Mouse (Mus musculus) layer of hippocampus, adult 9-11 months (tissue): Measurements from ENCODE around the gene Sec61g.
"Not testable (repeated sequence)": the region's sequence is repeated elsewhere in the genome, so short reads cannot be mapped to it uniquely, and the experiment has no call there.

Source experiments
- DNase-seq: peaks from one replicate; pipeline ENCODE4 v3.0.0; 2022

Sec61g gene

DNA sequence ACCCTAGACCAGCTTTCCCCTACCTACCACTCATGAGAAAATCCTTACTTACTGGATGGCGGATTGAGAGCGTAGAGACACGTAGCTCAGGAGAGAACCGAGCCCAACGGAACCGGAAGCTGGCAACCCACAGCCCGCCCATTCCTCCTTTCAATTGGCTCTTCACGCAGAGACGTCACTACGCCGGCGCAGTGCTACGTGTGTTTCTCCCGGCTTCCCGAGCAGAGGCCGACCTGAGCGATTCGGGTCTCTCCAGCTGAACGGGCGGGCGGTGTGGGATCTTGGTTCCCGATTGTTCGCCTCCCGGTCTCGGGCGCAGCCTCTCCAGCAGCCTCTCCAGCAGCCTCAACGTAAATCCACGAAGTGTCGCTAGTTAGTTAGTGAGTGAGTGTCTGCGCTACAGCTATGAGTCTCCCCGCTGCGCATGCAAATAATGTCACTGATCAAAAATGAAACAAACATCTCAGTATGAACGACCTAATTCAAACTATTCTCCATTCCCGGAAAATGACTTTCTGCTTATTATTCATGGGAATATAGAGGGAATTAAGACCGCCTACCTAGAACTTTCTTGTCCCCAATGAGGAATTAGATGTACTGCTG, at the start of gene Sec61g:
Gene Sec61g, minus strand, starts transcription at position 433 of the 603 bp plus-strand sequence.
- peak; percentile 94 for DNase-seq

DNA sequence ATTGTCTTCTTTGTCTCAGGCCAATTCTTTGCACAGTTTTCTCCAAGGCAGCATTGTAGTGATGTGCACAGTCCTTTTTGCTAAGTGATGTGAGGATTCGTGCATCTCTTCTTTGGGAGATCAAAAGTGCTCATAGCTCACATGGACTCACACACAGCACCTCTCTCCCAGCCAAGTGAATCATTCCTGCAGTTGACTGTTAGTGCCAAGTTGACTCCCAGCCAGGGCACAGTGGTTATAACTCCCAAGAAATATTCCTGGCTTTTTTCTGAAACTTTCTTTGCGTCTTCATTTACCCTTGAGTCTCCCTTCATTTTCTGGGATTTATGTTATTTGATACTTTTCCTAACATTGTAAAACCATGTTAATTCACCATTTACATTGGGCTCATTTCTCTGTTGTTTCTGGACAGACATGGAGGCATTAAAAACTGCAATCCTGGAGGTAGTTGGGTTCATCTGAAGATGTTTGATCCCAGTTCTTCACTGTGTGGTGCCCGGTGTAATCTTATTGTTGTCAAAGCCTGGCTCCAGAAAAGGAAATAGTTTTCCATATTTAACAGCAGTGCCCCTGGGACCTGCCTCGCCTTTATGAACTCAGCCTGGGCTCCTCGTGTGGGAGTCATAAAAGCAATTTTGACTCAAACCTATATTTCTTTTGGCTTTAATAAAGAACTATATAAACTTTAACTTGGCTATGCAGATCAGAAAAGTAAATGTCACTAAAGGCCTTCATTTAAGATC, 38.3 kb upstream of the Sec61g start:
- DNase-seq = no peak

DNA sequence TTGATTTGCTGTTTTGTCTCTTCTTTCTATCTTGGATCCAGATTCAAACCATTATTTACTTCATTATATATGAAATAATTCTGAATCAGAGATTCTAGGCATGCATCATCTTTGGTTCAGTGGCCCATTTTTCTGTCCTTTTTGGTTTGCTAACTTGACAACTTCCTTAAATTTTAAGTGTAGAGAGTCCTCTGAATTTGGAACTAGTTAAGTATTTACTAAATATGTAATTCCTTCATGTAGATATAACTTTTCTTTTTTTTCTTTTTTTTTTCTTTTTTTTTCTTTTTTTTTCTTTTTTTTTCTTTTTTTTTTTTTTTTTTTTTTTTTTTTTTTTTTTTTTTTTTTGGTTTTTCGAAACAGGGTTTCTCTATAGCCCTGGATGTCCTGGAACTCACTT, 29.1 kb upstream of the Sec61g start:
- no peak for DNase-seq

GRCm38 (mm10) chr11:16534582-16535553, 26.6 kb upstream of the Sec61g start:
- no peak for DNase-seq

- no peak for DNase-seq
Measured at GRCm38 (mm10) chr11:16532877-16533276, 24.6 kb upstream of the Sec61g start.

GRCm38 (mm10) chr11:16528909-16529308, 20.6 kb upstream of the Sec61g start:
- DNase-seq = no peak

GRCm38 (mm10) chr11:16528391-16528790, 20.1 kb upstream of the Sec61g start:
- DNase-seq = no peak

DNA sequence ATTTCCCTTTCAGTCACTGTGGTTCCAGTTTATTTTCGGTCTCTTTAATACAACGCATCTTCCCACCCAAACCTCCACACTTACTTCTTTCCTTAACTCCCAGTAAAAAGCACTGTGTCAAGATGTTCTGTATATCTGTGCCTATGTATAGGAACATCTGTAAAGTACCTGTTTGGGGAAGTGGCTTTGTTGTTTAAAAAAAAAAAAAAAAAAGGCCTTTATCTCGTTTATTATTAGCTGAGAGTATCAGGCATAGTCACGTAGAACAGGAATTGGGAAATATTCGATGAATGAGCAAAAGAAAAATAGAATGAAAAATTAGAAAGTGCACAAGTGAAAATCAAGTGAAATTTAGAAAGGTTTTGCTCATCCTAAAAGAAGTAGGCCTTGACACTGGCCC, 19.5 kb upstream of the Sec61g start:
- no peak for DNase-seq

- DNase-seq = no peak
Measured at GRCm38 (mm10) chr11:16526467-16526866, 18.2 kb upstream of the Sec61g start.

GRCm38 (mm10) chr11:16525724-16526123, 17.4 kb upstream of the Sec61g start:
- no peak for DNase-seq

GRCm38 (mm10) chr11:16524917-16525640, 16.8 kb upstream of the Sec61g start:
- no peak for DNase-seq

DNA sequence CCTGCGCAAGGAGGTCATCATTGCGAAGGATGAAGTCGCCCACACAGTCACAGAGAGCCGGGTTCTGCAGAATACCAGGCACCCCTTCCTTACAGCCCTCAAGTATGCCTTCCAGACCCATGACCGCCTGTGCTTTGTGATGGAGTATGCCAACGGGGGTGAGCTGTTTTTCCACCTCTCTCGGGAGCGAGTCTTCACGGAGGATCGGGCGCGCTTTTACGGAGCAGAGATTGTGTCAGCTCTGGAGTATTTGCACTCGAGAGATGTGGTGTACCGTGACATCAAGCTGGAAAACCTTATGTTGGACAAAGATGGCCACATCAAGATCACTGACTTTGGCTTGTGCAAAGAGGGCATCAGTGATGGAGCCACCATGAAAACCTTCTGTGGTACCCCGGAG, 6.8 kb upstream of the Sec61g start:
- not testable (repeated sequence) for DNase-seq

GRCm38 (mm10) chr11:16514221-16514620, 5.9 kb upstream of the Sec61g start:
- DNase-seq = not testable (repeated sequence)

- DNase-seq = no peak
Measured at GRCm38 (mm10) chr11:16507385-16508051, 766 bp downstream of the Sec61g start.

- no peak for DNase-seq
Measured at GRCm38 (mm10) chr11:16505999-16506398, 2.3 kb downstream of the Sec61g start.

DNA sequence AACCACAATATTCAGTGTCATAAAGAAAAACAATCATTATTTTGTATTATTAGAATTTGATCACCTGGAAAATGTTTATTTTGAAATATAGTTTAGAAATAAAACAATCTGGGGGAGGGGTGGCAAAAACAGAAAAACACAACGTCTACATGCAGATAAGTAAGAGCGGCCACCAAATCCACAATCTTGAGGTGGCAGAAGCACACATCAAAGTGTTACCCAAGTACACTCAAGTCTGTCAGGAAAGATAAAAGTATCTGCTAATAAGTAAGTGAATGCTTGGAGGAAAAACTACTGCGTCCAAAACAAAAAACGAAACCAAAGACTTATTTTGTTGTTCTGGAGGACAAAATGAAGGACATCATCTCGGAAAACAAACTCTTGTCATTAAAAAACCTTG, 5.1 kb downstream of the Sec61g start:
- no peak for DNase-seq

- DNase-seq = no peak
Measured at GRCm38 (mm10) chr11:16502744-16503143, 5.5 kb downstream of the Sec61g start.

DNA sequence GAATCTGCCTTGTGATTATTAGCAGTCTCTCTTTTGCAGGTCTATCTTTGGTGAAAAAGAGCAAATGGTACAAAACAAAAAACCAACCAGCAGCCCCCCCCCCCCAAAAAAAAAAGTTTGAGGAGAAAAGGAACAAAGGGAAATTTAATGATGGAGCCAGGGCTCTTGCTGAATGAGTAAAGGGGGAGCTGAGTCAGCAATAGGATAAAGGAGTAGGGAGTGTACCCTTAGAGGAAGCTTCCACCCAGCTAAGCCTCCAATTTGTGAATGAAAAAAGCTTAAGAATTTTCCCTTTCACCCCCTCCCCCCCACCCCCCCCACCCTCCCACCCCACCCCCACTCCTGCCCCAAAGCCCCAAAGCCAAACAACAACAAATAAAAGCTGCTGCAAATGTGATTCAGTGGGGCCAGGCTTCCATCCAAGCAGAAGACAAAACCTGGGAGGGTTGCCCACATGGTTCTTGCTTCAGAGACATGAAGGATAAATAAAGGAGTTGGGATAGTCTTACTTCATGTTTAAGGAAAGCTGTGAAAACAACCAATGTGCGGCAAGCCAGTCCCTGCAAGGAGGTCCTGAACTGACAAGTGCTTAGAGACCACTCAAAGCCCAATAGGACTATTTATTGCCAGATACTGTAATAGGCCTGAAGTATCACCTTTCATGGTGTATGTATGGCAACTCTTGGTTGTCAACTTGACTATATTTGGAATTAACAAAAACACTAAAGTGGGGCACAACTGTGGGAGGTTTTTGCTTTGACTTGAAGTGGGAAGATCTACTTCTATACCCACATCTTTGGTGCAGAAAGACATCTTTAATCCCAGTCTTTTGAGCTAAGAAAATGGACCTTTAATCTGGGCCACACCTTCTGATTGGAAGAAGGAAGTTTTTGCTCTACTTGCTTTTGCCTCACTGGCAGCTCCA, 9.3 kb downstream of the Sec61g start:
- DNase-seq = no peak
